Mouse (Mus musculus): ENCODE measurements around the gene Mup22.
"Not testable (repeated sequence)": the region's sequence is repeated elsewhere in the genome, so short reads cannot be mapped to it uniquely, and the experiment has no call there.

Gene Mup22

DNA sequence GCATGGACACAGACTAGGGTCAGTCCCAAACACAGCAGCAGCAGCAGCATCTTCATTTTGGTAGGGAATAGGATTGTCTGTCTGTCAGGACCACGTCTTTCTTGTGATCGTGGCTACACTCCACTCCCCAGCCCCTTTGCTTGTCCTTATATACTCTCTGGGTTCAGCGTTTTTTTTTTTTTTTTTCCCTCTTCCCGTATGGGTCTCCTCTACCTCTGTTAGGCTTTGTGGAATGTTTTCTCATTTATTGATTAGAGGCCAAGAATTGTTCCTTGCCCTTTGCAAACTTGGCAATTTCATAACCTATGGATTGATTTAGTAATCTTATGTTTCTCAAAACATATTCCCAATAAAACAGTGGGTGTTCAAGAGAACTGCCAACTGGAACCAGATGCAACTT is at the start of gene Mup22:
Mup22 (minus strand) TSS at position 101 of the 400 bp plus-strand sequence.
- DNase-seq (ENCODE audit: low spot score in 2 of 2), result not testable (repeated sequence)

DNA sequence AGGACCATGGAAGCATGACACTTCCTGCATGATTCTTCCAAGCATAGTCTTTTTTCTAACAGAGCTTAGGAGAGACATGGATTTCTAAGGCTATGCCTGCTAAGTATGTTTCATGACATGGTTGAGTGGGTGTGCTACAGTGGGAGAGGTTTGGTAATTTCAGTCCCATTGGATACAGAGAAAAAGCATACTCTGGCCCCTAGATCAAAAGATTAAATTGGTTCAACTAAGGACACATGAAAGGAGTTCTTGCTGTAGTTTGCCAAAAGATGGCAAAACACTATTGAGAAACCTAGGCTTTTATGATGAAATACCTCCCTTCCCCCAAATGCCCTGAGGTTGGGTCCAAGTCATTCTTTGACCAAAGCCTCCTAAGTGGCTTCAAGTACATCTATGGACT is 19.6 kb upstream of the Mup22 start:
- not testable (repeated sequence) for DNase-seq (ENCODE audit: low spot score in 2 of 2)

Measured in urinary bladder, postnatal 4 days (tissue).